Mouse (Mus musculus): ENCODE measurements around the gene Usp35. TPM values are rescaled to one million over a fixed set of nuclear protein-coding genes. Genes with fewer than 3 reads are reported as not detected.

The Usp35 gene
- polyA plus RNA-seq, 2 experiments = 0.14 to 0.36 TPM

DNA sequence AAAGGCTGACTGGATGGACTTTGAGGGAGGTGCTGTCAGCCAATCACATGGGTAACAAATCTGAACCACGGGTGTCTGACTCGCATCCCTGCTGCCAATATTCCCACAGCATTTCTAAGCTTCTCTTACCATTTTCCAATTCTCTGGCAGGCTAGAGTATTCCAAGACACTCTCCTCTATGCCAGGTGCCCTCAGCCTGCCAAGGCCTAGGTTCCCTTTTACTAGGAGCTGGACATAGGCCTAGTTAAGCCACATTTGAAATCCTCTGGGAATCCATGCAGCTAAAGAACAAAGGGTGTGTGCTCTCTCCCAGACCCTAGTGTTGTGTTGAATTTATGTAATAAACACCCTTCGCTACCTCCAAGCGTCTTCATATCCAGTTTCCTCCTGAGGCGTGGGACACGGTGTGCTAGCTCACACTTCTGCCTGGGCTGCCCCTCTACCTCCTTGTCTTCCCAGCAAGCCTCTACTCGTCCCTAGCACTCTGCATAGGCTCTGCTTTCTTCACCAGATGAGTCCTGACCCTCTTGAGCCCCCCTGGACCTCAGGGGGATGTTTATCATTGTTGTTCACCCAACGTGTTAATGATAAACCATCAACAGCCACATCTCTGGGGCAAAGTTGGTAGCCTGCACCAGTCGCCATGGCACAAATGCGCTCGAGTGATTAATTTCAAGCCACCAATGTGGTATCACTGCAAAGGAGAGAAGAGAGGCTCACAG, 20.1 kb upstream of the Usp35 start:
- no peaks in the 10 kb centered on the region for H3K9me3 ChIP-seq (ENCODE audit: control insufficient read depth, low read length)
- ATAC-seq (ENCODE audit: insufficient read depth) = no peak
- no peak overlapping the region for H3K4me2 ChIP-seq (ENCODE audit: low read depth)
- WGBS (ENCODE audit: insufficient replicate concordance) = 67% methylated on average over 11 of the region's 11 CpGs
- H3K36me3 ChIP-seq (replicated peaks; ENCODE audit: control insufficient read depth, insufficient read depth, low read depth) = no peaks in the 10 kb centered on the region
- H3K9ac ChIP-seq (replicated peaks) = no peak overlapping the region
- H3K4me1 ChIP-seq (replicated peaks; ENCODE audit: control insufficient read depth in 2 of 2, insufficient read depth in 2 of 2, low read length in 1 of 2) = peaks cover 0 to 3% of the 10 kb centered on the region in 2 experiments; a peak in 1 of 4 replicates
- DNase-seq (ENCODE audit: low read depth in 3 of 3, low spot score in 3 of 3) = no peak
- TF ChIP-seq EP300 (IDR thresholded peaks at IDR 0.05; ENCODE audit: low read depth) = no peak
- no peak for TF ChIP-seq CTCF (IDR thresholded peaks at IDR 0.05; ENCODE audit: low read depth)
- no peak overlapping the region for H3K27ac ChIP-seq
- no peaks in the 10 kb centered on the region for H3K27me3 ChIP-seq (ENCODE audit: control insufficient read depth, insufficient read depth, low read length)
- no peak overlapping the region for H3K4me3 ChIP-seq (ENCODE audit: insufficient read depth in 1 of 2, low read depth in 2 of 2, low read length in 2 of 2)

DNA sequence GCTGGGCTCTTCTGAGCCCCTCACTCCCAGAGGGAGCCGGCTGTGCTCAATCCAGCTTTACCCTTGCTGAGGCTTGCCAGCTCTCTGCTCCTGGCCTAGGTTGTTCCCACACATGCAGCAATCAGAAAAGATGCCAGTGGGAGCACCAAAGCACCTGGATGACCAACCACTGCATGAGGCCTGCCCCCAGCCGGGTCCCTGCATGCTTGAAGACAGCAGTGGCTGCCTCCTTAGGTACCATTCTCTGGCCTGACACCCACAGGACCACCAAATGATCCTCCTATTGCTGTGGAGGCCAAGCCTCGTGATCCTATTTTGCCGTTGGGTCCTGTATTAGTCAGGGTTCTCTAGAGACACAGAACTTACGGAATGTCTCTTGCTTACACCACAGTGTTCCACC, 19.1 kb upstream of the Usp35 start:
- H3K27ac ChIP-seq = no peak overlapping the region
- no peaks in the 10 kb centered on the region for H3K9me3 ChIP-seq (ENCODE audit: control insufficient read depth, low read length)
- no peaks in the 10 kb centered on the region for H3K27me3 ChIP-seq (ENCODE audit: control insufficient read depth, insufficient read depth, low read length)
- 66% methylated on average over 5 of the region's 5 CpGs for WGBS (ENCODE audit: insufficient replicate concordance)
- H3K4me2 ChIP-seq (ENCODE audit: low read depth) = no peak overlapping the region
- no peak for DNase-seq (ENCODE audit: low read depth in 3 of 3, low spot score in 3 of 3)
- no peaks in the 10 kb centered on the region for H3K36me3 ChIP-seq (replicated peaks; ENCODE audit: control insufficient read depth, insufficient read depth, low read depth)
- TF ChIP-seq EP300 (IDR thresholded peaks at IDR 0.05; ENCODE audit: low read depth) (no peak), CTCF (IDR thresholded peaks at IDR 0.05; ENCODE audit: low read depth) (no peak)
- no peak overlapping the region for H3K4me3 ChIP-seq (ENCODE audit: insufficient read depth in 1 of 2, low read depth in 2 of 2, low read length in 2 of 2)
- no peak overlapping the region for H3K9ac ChIP-seq (replicated peaks)
- peaks cover 2 to 8% of the 10 kb centered on the region in 2 experiments; a peak in 3 of 4 replicates for H3K4me1 ChIP-seq (replicated peaks; ENCODE audit: control insufficient read depth in 2 of 2, insufficient read depth in 2 of 2, low read length in 1 of 2)
- no peak for ATAC-seq (ENCODE audit: insufficient read depth)

DNA sequence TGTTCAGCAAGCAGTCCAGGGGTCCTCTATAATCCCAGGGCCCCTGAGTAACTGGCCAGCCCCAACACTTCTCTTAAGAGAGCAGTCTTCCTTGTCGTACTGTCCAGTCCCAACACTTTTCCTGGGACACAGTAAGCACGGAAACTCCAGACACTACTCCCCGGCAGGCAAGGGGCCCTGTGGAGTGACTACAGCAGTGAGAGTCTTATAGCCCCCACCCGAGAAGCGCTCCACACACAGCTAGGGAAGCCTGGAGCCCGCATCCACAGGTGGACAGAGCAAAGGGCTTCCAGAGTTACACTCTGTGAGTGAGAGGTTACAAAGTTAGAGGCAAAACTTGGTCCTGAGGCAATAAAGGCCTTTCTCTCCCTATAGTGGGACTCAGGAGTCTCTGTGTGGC, 17.6 kb upstream of the Usp35 start:
- H3K4me1 ChIP-seq (replicated peaks; ENCODE audit: control insufficient read depth in 2 of 2, insufficient read depth in 2 of 2, low read length in 1 of 2) = peaks cover 2 to 9% of the 10 kb centered on the region in 2 experiments; a peak in 3 of 4 replicates
- H3K4me2 ChIP-seq (ENCODE audit: low read depth) = no peak overlapping the region
- H3K9me3 ChIP-seq (ENCODE audit: control insufficient read depth, low read length) = no peaks in the 10 kb centered on the region
- no peaks in the 10 kb centered on the region for H3K36me3 ChIP-seq (replicated peaks; ENCODE audit: control insufficient read depth, insufficient read depth, low read depth)
- ATAC-seq (ENCODE audit: insufficient read depth) (no peak), DNase-seq (ENCODE audit: low read depth in 3 of 3, low spot score in 3 of 3) (no peak)
- TF ChIP-seq CTCF (IDR thresholded peaks at IDR 0.05; ENCODE audit: low read depth) (no peak), EP300 (IDR thresholded peaks at IDR 0.05; ENCODE audit: low read depth) (no peak)
- H3K9ac ChIP-seq (replicated peaks) = no peak overlapping the region
- 73% methylated on average over 6 of the region's 6 CpGs for WGBS (ENCODE audit: insufficient replicate concordance)
- no peak overlapping the region for H3K4me3 ChIP-seq (ENCODE audit: insufficient read depth in 1 of 2, low read depth in 2 of 2, low read length in 2 of 2)
- H3K27me3 ChIP-seq (ENCODE audit: control insufficient read depth, insufficient read depth, low read length) = no peaks in the 10 kb centered on the region
- H3K27ac ChIP-seq = no peak overlapping the region

DNA sequence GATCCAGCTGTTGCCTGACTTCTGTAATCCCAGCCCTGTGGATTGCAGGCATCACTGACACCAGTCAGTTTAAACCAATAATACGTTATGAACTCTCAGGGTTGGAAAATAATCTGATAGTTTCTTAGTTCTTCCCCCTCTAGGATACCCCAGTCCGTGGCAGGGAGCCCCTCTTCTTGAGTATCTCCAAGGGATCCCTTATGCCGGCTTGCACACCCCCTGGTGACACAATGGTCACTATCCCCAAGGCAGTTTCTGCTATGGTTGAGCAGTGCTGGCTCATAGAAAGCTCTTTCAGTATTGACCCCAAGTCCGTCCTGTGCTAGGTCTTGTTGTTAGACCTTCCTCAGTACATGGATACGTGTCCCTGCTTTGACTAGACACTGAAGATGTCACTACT, 17.0 kb upstream of the Usp35 start:
- H3K36me3 ChIP-seq (replicated peaks; ENCODE audit: control insufficient read depth, insufficient read depth, low read depth) = no peaks in the 10 kb centered on the region
- no peak for ATAC-seq (ENCODE audit: insufficient read depth)
- 57% methylated on average over 5 of the region's 5 CpGs for WGBS (ENCODE audit: insufficient replicate concordance)
- H3K27ac ChIP-seq = no peak overlapping the region
- no peaks in the 10 kb centered on the region for H3K27me3 ChIP-seq (ENCODE audit: control insufficient read depth, insufficient read depth, low read length)
- no peak overlapping the region for H3K9ac ChIP-seq (replicated peaks)
- no peak for DNase-seq (ENCODE audit: low read depth in 3 of 3, low spot score in 3 of 3)
- H3K9me3 ChIP-seq (ENCODE audit: control insufficient read depth, low read length) = no peaks in the 10 kb centered on the region
- no peak overlapping the region for H3K4me2 ChIP-seq (ENCODE audit: low read depth)
- H3K4me1 ChIP-seq (replicated peaks; ENCODE audit: control insufficient read depth in 2 of 2, insufficient read depth in 2 of 2, low read length in 1 of 2) = peaks cover 2 to 9% of the 10 kb centered on the region in 2 experiments; a peak in 3 of 4 replicates
- H3K4me3 ChIP-seq (ENCODE audit: insufficient read depth in 1 of 2, low read depth in 2 of 2, low read length in 2 of 2) = no peak overlapping the region
- no peak for TF ChIP-seq CTCF (IDR thresholded peaks at IDR 0.05; ENCODE audit: low read depth)
- TF ChIP-seq EP300 (IDR thresholded peaks at IDR 0.05; ENCODE audit: low read depth) = no peak

DNA sequence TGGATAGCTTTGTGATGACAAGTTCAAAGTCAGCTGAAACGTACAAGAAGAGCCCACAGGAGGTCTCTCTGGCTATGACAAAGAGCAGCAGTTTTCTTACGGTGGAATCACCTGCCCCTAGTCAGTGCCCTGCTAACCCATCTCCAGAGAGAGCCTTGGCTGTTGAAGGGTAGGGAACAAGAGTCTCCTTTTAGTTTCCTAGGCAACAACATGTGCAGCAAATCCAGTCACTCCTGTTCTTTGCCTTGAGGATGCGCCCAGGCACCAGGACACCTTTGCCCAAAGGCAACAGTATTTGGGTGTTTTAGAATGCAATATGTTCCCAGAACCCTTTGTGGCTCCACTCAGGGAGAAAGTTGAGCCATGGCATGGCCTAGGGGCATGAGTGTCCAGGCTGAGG, 16.5 kb upstream of the Usp35 start:
- H3K27ac ChIP-seq = no peak overlapping the region
- no peaks in the 10 kb centered on the region for H3K36me3 ChIP-seq (replicated peaks; ENCODE audit: control insufficient read depth, insufficient read depth, low read depth)
- 79% methylated on average over 3 of the region's 3 CpGs for WGBS (ENCODE audit: insufficient replicate concordance)
- ATAC-seq (ENCODE audit: insufficient read depth) (no peak), DNase-seq (ENCODE audit: low read depth in 3 of 3, low spot score in 3 of 3) (no peak)
- H3K4me1 ChIP-seq (replicated peaks; ENCODE audit: control insufficient read depth in 2 of 2, insufficient read depth in 2 of 2, low read length in 1 of 2) = peaks cover 2 to 9% of the 10 kb centered on the region in 2 experiments; a peak in 3 of 4 replicates
- no peak overlapping the region for H3K4me2 ChIP-seq (ENCODE audit: low read depth)
- H3K9ac ChIP-seq (replicated peaks) = no peak overlapping the region
- H3K9me3 ChIP-seq (ENCODE audit: control insufficient read depth, low read length) = no peaks in the 10 kb centered on the region
- no peaks in the 10 kb centered on the region for H3K27me3 ChIP-seq (ENCODE audit: control insufficient read depth, insufficient read depth, low read length)
- H3K4me3 ChIP-seq (ENCODE audit: insufficient read depth in 1 of 2, low read depth in 2 of 2, low read length in 2 of 2) = no peak overlapping the region
- TF ChIP-seq EP300 (IDR thresholded peaks at IDR 0.05; ENCODE audit: low read depth) (no peak), CTCF (IDR thresholded peaks at IDR 0.05; ENCODE audit: low read depth) (no peak)
